Mouse (Mus musculus) urinary bladder, postnatal 36 days (tissue): ENCODE results near the gene Gmnn.

Experiments used
- DNase-seq, 2 experiments: peaks; one replicate each; pipeline ENCODE4 v3.0.0; 2022; ENCODE audit warnings: low spot score in 2 of 2, mixed read lengths in 1 of 2

Gene Gmnn

GRCm38 (mm10) chr13:24709656-24710396, 51.9 kb downstream of the Gmnn start:
- DNase-seq = no peak

- DNase-seq = no peak
Measured at GRCm38 (mm10) chr13:24702128-24702527, 59.6 kb downstream of the Gmnn start.
